ENCODE assay signal across 29 mouse cellular contexts in the genomic region with DNA sequence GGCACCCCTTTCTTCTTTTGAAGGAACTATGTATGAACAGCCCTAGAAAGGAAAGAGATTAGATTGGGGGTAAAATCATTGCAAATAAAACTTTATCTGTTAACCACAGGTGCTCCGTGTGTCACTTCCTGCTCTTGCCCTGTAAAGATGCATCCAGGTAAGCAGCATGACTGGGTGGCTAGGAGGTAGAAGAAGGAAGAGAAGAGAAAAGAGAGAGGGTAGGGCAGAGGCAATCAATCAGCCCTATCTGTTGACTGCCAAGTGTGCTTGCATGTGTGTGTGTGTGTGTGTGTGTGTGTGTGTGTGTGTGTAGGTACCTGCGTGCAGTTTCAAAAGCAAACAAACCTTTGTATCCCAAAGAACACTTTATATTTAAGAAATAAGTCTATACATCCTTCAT. TPM values are rescaled to one million over a fixed set of nuclear protein-coding genes. Genes with fewer than 3 reads are reported as not detected.
DNase-seq lines count a peak whose midpoint lies in the region; ATAC-seq and TF ChIP-seq lines count a peak whose summit lies in the region.
"Had no signal": no experiment of that assay in that cellular context is flagged by ENCODE, and none has a peak within 500 bp of the region (broad histone marks: within the 10 kb centered on the region; RNA-seq: fewer than 3 reads in every experiment).

No protein-coding gene starts in this region.

- no peak overlapping the region for H3K4me3 ChIP-seq in forebrain, embryonic 15.5 days
- no peak overlapping the region for H3K4me3 ChIP-seq in forebrain, postnatal 0 days (ENCODE audit: low read depth, low read length)
- H3K4me3 ChIP-seq in intestine, embryonic 15.5 days (replicated peaks) = no peak overlapping the region
- peak overlapping the region; percentile 63 for H3K4me3 ChIP-seq in small intestine, adult 2 months (ENCODE audit: low read depth, low read length)
- H3K4me3 ChIP-seq in stomach, postnatal 0 days (ENCODE audit: low read depth, low read length) = no peak overlapping the region
- H3K4me3 ChIP-seq in hindbrain, embryonic 16.5 days (ENCODE audit: low read length) = no peak overlapping the region
- H3K4me3 ChIP-seq: embryonic facial prominence, embryonic 12.5 days; embryonic facial prominence, embryonic 15.5 days; heart, adult 2 months; heart, embryonic 10.5 days; heart, embryonic 13.5 days; hindbrain, embryonic 13.5 days had no signal

- no peak for TF ChIP-seq CTCF in forebrain, postnatal 0 days (IDR thresholded peaks at IDR 0.05; ENCODE audit: low read depth)
- no peak for TF ChIP-seq CTCF in small intestine, adult 2 months (IDR thresholded peaks at IDR 0.05; ENCODE audit: extremely low read depth, insufficient read length, insufficient replicate concordance, low read depth, low read length)
- no peak for TF ChIP-seq CTCF in stomach, postnatal 0 days (IDR thresholded peaks at IDR 0.05; ENCODE audit: low read depth)

- no peak for TF ChIP-seq POLR2A in small intestine, adult 2 months (IDR thresholded peaks at IDR 0.05; ENCODE audit: low read depth, low read length)

- peaks cover 24% of the 10 kb centered on the region for H3K4me1 ChIP-seq in forebrain, embryonic 15.5 days
- no peaks in the 10 kb centered on the region for H3K4me1 ChIP-seq in forebrain, postnatal 0 days (ENCODE audit: insufficient read depth)
- peaks cover 10% of the 10 kb centered on the region for H3K4me1 ChIP-seq in intestine, embryonic 15.5 days (replicated peaks)
- H3K4me1 ChIP-seq in small intestine, adult 2 months (ENCODE audit: control insufficient read depth, insufficient read depth, insufficient read length, low read length) = peaks cover 36% of the 10 kb centered on the region
- H3K4me1 ChIP-seq in stomach, postnatal 0 days (replicated peaks; ENCODE audit: control insufficient read depth, insufficient read depth) = 0 out of 2 replicates have a peak, but pooled peaks cover 3% of the 10 kb centered on the region
- peaks cover 12% of the 10 kb centered on the region for H3K4me1 ChIP-seq in hindbrain, embryonic 16.5 days (ENCODE audit: control insufficient read depth, insufficient read depth, low read depth, low read length)

- H3K27me3 ChIP-seq in forebrain, embryonic 15.5 days = no peaks in the 10 kb centered on the region
- no peaks in the 10 kb centered on the region for H3K27me3 ChIP-seq in forebrain, postnatal 0 days (ENCODE audit: insufficient read depth, low read length)
- no peaks in the 10 kb centered on the region for H3K27me3 ChIP-seq in intestine, embryonic 15.5 days (replicated peaks)
- no peaks in the 10 kb centered on the region for H3K27me3 ChIP-seq in small intestine, adult 2 months (ENCODE audit: control insufficient read depth, insufficient read depth, low read length)
- H3K27me3 ChIP-seq in stomach, postnatal 0 days (ENCODE audit: control insufficient read depth, insufficient read depth, low read length) = no peaks in the 10 kb centered on the region
- H3K27me3 ChIP-seq in hindbrain, embryonic 16.5 days (replicated peaks; ENCODE audit: control insufficient read depth, insufficient read depth, low read length) = no peaks in the 10 kb centered on the region; the same call in 1 of the 2 replicates
- H3K27me3 ChIP-seq: embryonic facial prominence, embryonic 12.5 days; embryonic facial prominence, embryonic 15.5 days; Patski had no signal

- H3K36me3 ChIP-seq in forebrain, embryonic 15.5 days = no peaks in the 10 kb centered on the region
- H3K36me3 ChIP-seq in forebrain, postnatal 0 days (ENCODE audit: insufficient read depth) = no peaks in the 10 kb centered on the region
- H3K36me3 ChIP-seq in intestine, embryonic 15.5 days = no peaks in the 10 kb centered on the region
- H3K36me3 ChIP-seq in small intestine, adult 2 months (ENCODE audit: control insufficient read depth, insufficient read depth, low read length) = peaks cover 12% of the 10 kb centered on the region; the same call in 1 of the 2 replicates
- H3K36me3 ChIP-seq in stomach, postnatal 0 days (ENCODE audit: control insufficient read depth, insufficient read depth, low read length) = no peaks in the 10 kb centered on the region
- no peaks in the 10 kb centered on the region for H3K36me3 ChIP-seq in hindbrain, embryonic 16.5 days (ENCODE audit: control insufficient read depth, insufficient read depth, low read length)
- H3K36me3 ChIP-seq: embryonic facial prominence, embryonic 12.5 days; embryonic facial prominence, embryonic 15.5 days; heart, embryonic 10.5 days; heart, embryonic 13.5 days; hindbrain, embryonic 13.5 days had no signal

- WGBS in forebrain, embryonic 15.5 days = 98% methylated on average over 2 of the region's 2 CpGs
- WGBS in forebrain, postnatal 0 days = 89% methylated on average over 2 of the region's 2 CpGs
- 57% methylated on average over 2 of the region's 2 CpGs for WGBS in intestine, embryonic 15.5 days
- WGBS in small intestine, adult 2 months = 28% methylated on average over 2 of the region's 2 CpGs
- 54% methylated on average over 2 of the region's 2 CpGs for WGBS in stomach, postnatal 0 days
- 97% methylated on average over 2 of the region's 2 CpGs for WGBS in hindbrain, embryonic 16.5 days

- ATAC-seq in forebrain, embryonic 15.5 days (replicated peaks) = no peak
- ATAC-seq in forebrain, postnatal 0 days = no peak
- peak; percentile 53 for ATAC-seq in intestine, embryonic 15.5 days
- peak; percentile 44; the same call in 1 of the 2 replicates for ATAC-seq in stomach, postnatal 0 days (ENCODE audit: low FRiP score, low TSS enrichment)
- no peak for ATAC-seq in hindbrain, embryonic 16.5 days
- ATAC-seq: forebrain, embryonic 14.5 days; hindbrain, postnatal 0 days; Patski had no signal

- no peak overlapping the region for H3K4me2 ChIP-seq in forebrain, embryonic 15.5 days (replicated peaks)
- H3K4me2 ChIP-seq in forebrain, postnatal 0 days (ENCODE audit: low read depth) = no peak overlapping the region
- H3K4me2 ChIP-seq in intestine, embryonic 15.5 days (replicated peaks) = peak overlapping the region; percentile 11; the same call in 1 of the 2 replicates
- H3K4me2 ChIP-seq in stomach, postnatal 0 days (replicated peaks; ENCODE audit: low read depth) = no peak overlapping the region
- no peak overlapping the region for H3K4me2 ChIP-seq in hindbrain, embryonic 16.5 days (ENCODE audit: low read length)
- H3K4me2 ChIP-seq: embryonic facial prominence, embryonic 12.5 days; embryonic facial prominence, embryonic 15.5 days; heart, embryonic 13.5 days; hindbrain, embryonic 13.5 days had no signal

- H3K9me3 ChIP-seq in forebrain, embryonic 15.5 days = no peaks in the 10 kb centered on the region
- no peaks in the 10 kb centered on the region for H3K9me3 ChIP-seq in forebrain, postnatal 0 days (ENCODE audit: low read length)
- H3K9me3 ChIP-seq in intestine, embryonic 15.5 days = no peaks in the 10 kb centered on the region
- no peaks in the 10 kb centered on the region for H3K9me3 ChIP-seq in stomach, postnatal 0 days (ENCODE audit: control insufficient read depth, low read length)
- no peaks in the 10 kb centered on the region for H3K9me3 ChIP-seq in hindbrain, embryonic 16.5 days (ENCODE audit: control insufficient read depth, low read length)
- H3K9me3 ChIP-seq: embryonic facial prominence, embryonic 12.5 days; embryonic facial prominence, embryonic 15.5 days; heart, embryonic 10.5 days; heart, embryonic 13.5 days; hindbrain, embryonic 13.5 days had no signal

- no peak for TF ChIP-seq EP300 in stomach, postnatal 0 days (optimal IDR thresholded peaks at IDR 0.05)

- 0 out of 2 replicates have a peak overlapping the region, but pooled peaks have one; percentile 85 for H3K27ac ChIP-seq in forebrain, embryonic 15.5 days (replicated peaks)
- H3K27ac ChIP-seq in forebrain, postnatal 0 days (ENCODE audit: low read depth, low read length) = no peak overlapping the region
- no peak overlapping the region for H3K27ac ChIP-seq in intestine, embryonic 15.5 days
- H3K27ac ChIP-seq in small intestine, adult 2 months (ENCODE audit: insufficient read depth, low read depth, low read length) = peak overlapping the region; percentile 74
- no peak overlapping the region for H3K27ac ChIP-seq in stomach, postnatal 0 days (replicated peaks)
- H3K27ac ChIP-seq in hindbrain, embryonic 16.5 days (ENCODE audit: low read depth, low read length) = no peak overlapping the region
- H3K27ac ChIP-seq: embryonic facial prominence, embryonic 12.5 days; embryonic facial prominence, embryonic 15.5 days; heart, adult 2 months; heart, embryonic 10.5 days; heart, embryonic 13.5 days; hindbrain, embryonic 13.5 days had no signal

- H3K9ac ChIP-seq in forebrain, embryonic 15.5 days (replicated peaks) = no peak overlapping the region
- H3K9ac ChIP-seq in forebrain, postnatal 0 days = no peak overlapping the region
- no peak overlapping the region for H3K9ac ChIP-seq in intestine, embryonic 15.5 days
- no peak overlapping the region for H3K9ac ChIP-seq in stomach, postnatal 0 days (ENCODE audit: low read length)
- no peak overlapping the region for H3K9ac ChIP-seq in hindbrain, embryonic 16.5 days (ENCODE audit: low read depth, low read length)
- H3K9ac ChIP-seq: embryonic facial prominence, embryonic 12.5 days; embryonic facial prominence, embryonic 15.5 days; heart, embryonic 13.5 days; hindbrain, embryonic 13.5 days had no signal

- no peak for DNase-seq in forebrain, postnatal 0 days
- DNase-seq in stomach, postnatal 0 days (ENCODE audit: low spot score) = no peak
- no peak for DNase-seq in thymus, postnatal 4 days
- no peak for DNase-seq in left cerebral cortex, adult 18-20 months (ENCODE audit: low spot score in 2 of 2)
- DNase-seq: adrenal gland, postnatal 10 days; adrenal gland, postnatal 36 days; cerebellum, adult 9-10 months; gastrocnemius, postnatal 10 days; gastrocnemius, postnatal 36 days; heart, adult 2 months; heart, postnatal 14 days had no signal

RNA-seq across cellular contexts. Expression of a gene that starts 2.0 kb away (rescaled TPM):
- not detected in 2 replicates for polyA plus RNA-seq in forebrain, embryonic 15.5 days (2015; fragmentation: Nextera tagmentation; extraction: Ambion mirVana)
- not detected in 2 replicates for total RNA-seq in forebrain, postnatal 0 days (2014; rRNA removed)
- polyA plus RNA-seq in forebrain, postnatal 0 days (2015; fragmentation: Nextera tagmentation; extraction: Ambion mirVana) = not detected in 2 replicates
- 41.2 and 48.8 TPM in 2 replicates for polyA plus RNA-seq in intestine, embryonic 15.5 days (2015; fragmentation: Nextera tagmentation; extraction: Ambion mirVana)
- polyA plus RNA-seq in small intestine, adult 2 months (2012; rRNA removed) = 2,253 and 5,176 TPM in 2 replicates
- 165 and 184 TPM in 2 replicates for polyA plus RNA-seq in stomach, postnatal 0 days (2015; fragmentation: Nextera tagmentation; extraction: Ambion mirVana)
- polyA plus RNA-seq in hindbrain, embryonic 16.5 days (2015; fragmentation: Nextera tagmentation; extraction: Ambion mirVana) = not detected in 2 replicates
- total RNA-seq in left cerebral cortex, adult 18-20 months (2021) = not detected
- total RNA-seq: adrenal gland, adult 18-20 months; adrenal gland, postnatal 10 days; adrenal gland, postnatal 36 days; ES-E14; gastrocnemius, adult 18-20 months; gastrocnemius, postnatal 10 days; gastrocnemius, postnatal 36 days; granulocyte monocyte progenitor cell, adult 5-6 weeks; heart, adult 2 months; heart, postnatal 14 days; hematopoietic stem cell, adult 5-6 weeks; hindbrain, postnatal 0 days had no signal
- polyA plus RNA-seq: embryonic facial prominence, embryonic 12.5 days; forebrain, embryonic 11.5 days; forebrain, embryonic 14.5 days; heart, adult 2 months; heart, embryonic 10.5 days; heart, embryonic 13.5 days; hindbrain, embryonic 13.5 days; hindbrain, postnatal 0 days; Patski had no signal

RNA-seq across cellular contexts. Expression of a gene that starts 5.0 kb away (rescaled TPM):
- polyA plus RNA-seq in forebrain, embryonic 15.5 days (2015; fragmentation: Nextera tagmentation; extraction: Ambion mirVana) = 24.2 and 25.8 TPM in 2 replicates
- total RNA-seq in forebrain, postnatal 0 days (2014; rRNA removed) = 48.4 and 91.3 TPM in 2 replicates
- 25.4 and 40.4 TPM in 2 replicates for polyA plus RNA-seq in forebrain, postnatal 0 days (2015; fragmentation: Nextera tagmentation; extraction: Ambion mirVana)
- 2.7 TPM in 2 replicates for polyA plus RNA-seq in intestine, embryonic 15.5 days (2015; fragmentation: Nextera tagmentation; extraction: Ambion mirVana)
- 1.7 and 3.5 TPM in 2 replicates for polyA plus RNA-seq in small intestine, adult 2 months (2012; rRNA removed)
- polyA plus RNA-seq in stomach, postnatal 0 days (2015; fragmentation: Nextera tagmentation; extraction: Ambion mirVana) = 1.0 and 1.1 TPM in 2 replicates
- polyA plus RNA-seq in hindbrain, embryonic 16.5 days (2015; fragmentation: Nextera tagmentation; extraction: Ambion mirVana) = 82.9 and 87.0 TPM in 2 replicates
- 100 to 1,000 TPM; 184 to 206 TPM for total RNA-seq in left cerebral cortex, adult 18-20 months (2021)
- total RNA-seq: gastrocnemius, postnatal 36 days; granulocyte monocyte progenitor cell, adult 5-6 weeks; hematopoietic stem cell, adult 5-6 weeks had no signal

RNA-seq across cellular contexts. Expression of a gene that starts 12.1 kb away (rescaled TPM):
- 1.3 and 1.6 TPM in 2 replicates for polyA plus RNA-seq in forebrain, embryonic 15.5 days (2015; fragmentation: Nextera tagmentation; extraction: Ambion mirVana)
- total RNA-seq in forebrain, postnatal 0 days (2014; rRNA removed) = 1.8 and 2.4 TPM in 2 replicates
- polyA plus RNA-seq in forebrain, postnatal 0 days (2015; fragmentation: Nextera tagmentation; extraction: Ambion mirVana) = 0.33 and 0.53 TPM in 2 replicates
- polyA plus RNA-seq in intestine, embryonic 15.5 days (2015; fragmentation: Nextera tagmentation; extraction: Ambion mirVana) = 1.1 TPM in 2 replicates
- 2.4 and 3.3 TPM in 2 replicates for polyA plus RNA-seq in small intestine, adult 2 months (2012; rRNA removed)
- 2.9 TPM in 2 replicates for polyA plus RNA-seq in stomach, postnatal 0 days (2015; fragmentation: Nextera tagmentation; extraction: Ambion mirVana)
- 1.0 and 1.3 TPM in 2 replicates for polyA plus RNA-seq in hindbrain, embryonic 16.5 days (2015; fragmentation: Nextera tagmentation; extraction: Ambion mirVana)
- 1 to 10 TPM; 4.4 to 4.8 TPM for total RNA-seq in left cerebral cortex, adult 18-20 months (2021)

RNA-seq across cellular contexts. Expression of a gene that starts 29.0 kb away (rescaled TPM):
- polyA plus RNA-seq in forebrain, embryonic 15.5 days (2015; fragmentation: Nextera tagmentation; extraction: Ambion mirVana) = 25.3 and 27.2 TPM in 2 replicates
- total RNA-seq in forebrain, postnatal 0 days (2014; rRNA removed) = 13.8 and 14.2 TPM in 2 replicates
- 15.7 and 17.2 TPM in 2 replicates for polyA plus RNA-seq in forebrain, postnatal 0 days (2015; fragmentation: Nextera tagmentation; extraction: Ambion mirVana)
- polyA plus RNA-seq in intestine, embryonic 15.5 days (2015; fragmentation: Nextera tagmentation; extraction: Ambion mirVana) = 21.0 and 23.4 TPM in 2 replicates
- polyA plus RNA-seq in small intestine, adult 2 months (2012; rRNA removed) = 6.2 and 8.8 TPM in 2 replicates
- 33.8 and 36.7 TPM in 2 replicates for polyA plus RNA-seq in stomach, postnatal 0 days (2015; fragmentation: Nextera tagmentation; extraction: Ambion mirVana)
- polyA plus RNA-seq in hindbrain, embryonic 16.5 days (2015; fragmentation: Nextera tagmentation; extraction: Ambion mirVana) = 20.2 and 20.4 TPM in 2 replicates
- 10 to 100 TPM; 48.7 to 49.6 TPM for total RNA-seq in left cerebral cortex, adult 18-20 months (2021)

RNA-seq across cellular contexts. Expression of a gene that starts 39.3 kb away (rescaled TPM):
- polyA plus RNA-seq in forebrain, embryonic 15.5 days (2015; fragmentation: Nextera tagmentation; extraction: Ambion mirVana) = 59.0 and 69.4 TPM in 2 replicates
- total RNA-seq in forebrain, postnatal 0 days (2014; rRNA removed) = 7.1 and 7.5 TPM in 2 replicates
- 11.9 and 13.1 TPM in 2 replicates for polyA plus RNA-seq in forebrain, postnatal 0 days (2015; fragmentation: Nextera tagmentation; extraction: Ambion mirVana)
- 89.5 and 98.5 TPM in 2 replicates for polyA plus RNA-seq in intestine, embryonic 15.5 days (2015; fragmentation: Nextera tagmentation; extraction: Ambion mirVana)
- polyA plus RNA-seq in small intestine, adult 2 months (2012; rRNA removed) = 1.5 and 4.7 TPM in 2 replicates
- 26.6 and 29.0 TPM in 2 replicates for polyA plus RNA-seq in stomach, postnatal 0 days (2015; fragmentation: Nextera tagmentation; extraction: Ambion mirVana)
- polyA plus RNA-seq in hindbrain, embryonic 16.5 days (2015; fragmentation: Nextera tagmentation; extraction: Ambion mirVana) = 22.0 and 22.5 TPM in 2 replicates
- total RNA-seq in left cerebral cortex, adult 18-20 months (2021) = 1 to 10 TPM; 1.5 to 1.7 TPM

Comparison
In these comparisons a context has a peak if more than half of its experiments do, and no peak if none do; other contexts are left out.
1. H3K27ac ChIP-seq: peak in forebrain, embryonic 15.5 days (single experiment) and small intestine, adult 2 months (single experiment); none in forebrain, postnatal 0 days (single experiment), intestine, embryonic 15.5 days (single experiment), stomach, postnatal 0 days (single experiment) and hindbrain, embryonic 16.5 days (single experiment).
2. ATAC-seq: peak in intestine, embryonic 15.5 days (single experiment) and stomach, postnatal 0 days (single experiment); none in forebrain, embryonic 15.5 days (single experiment), forebrain, postnatal 0 days (single experiment) and hindbrain, embryonic 16.5 days (single experiment).
3. RNA of a gene that starts 2.0 kb away (polyA plus RNA-seq): 2,253 to 5,176 TPM in small intestine, adult 2 months, 165 to 184 TPM in stomach, postnatal 0 days and 41.2 to 48.8 TPM in intestine, embryonic 15.5 days; not detected in forebrain, embryonic 15.5 days, not detected in forebrain, postnatal 0 days and not detected in hindbrain, embryonic 16.5 days; every median in the first group is over 10 times any median in the second.